Mouse (Mus musculus) adrenal gland, postnatal 25 days (tissue): ENCODE results near the gene Cdkn3. TPM values are rescaled to one million over a fixed set of nuclear protein-coding genes. Genes with fewer than 3 reads are reported as not detected.
"Not testable (repeated sequence)": the region's sequence is repeated elsewhere in the genome, so short reads cannot be mapped to it uniquely, and the experiment has no call there.

ENCODE experiments used
- DNase-seq: peaks from one replicate; pipeline ENCODE4 v3.0.0; 2021; ENCODE audit warnings: mixed read lengths
- long read RNA-seq: library from polyadenylated mRNA; stranded (forward); transcript quantifications from one replicate; pipeline ENCODE4 v2.0.0, GENCODE M21; 2021
- total RNA-seq: library from RNA; stranded (reverse); gene quantifications from 2 replicates; pipeline ENCODE4 v1.2.3, GENCODE M21; 2021

Cdkn3 gene
- total RNA-seq, result 4.1 and 5.6 TPM in 2 replicates
- long read RNA-seq, partial matches to known transcripts, result 0 of 2 reads
- long read RNA-seq, other reads (novel, unspliced or antisense), result 2 of 2 reads

DNA sequence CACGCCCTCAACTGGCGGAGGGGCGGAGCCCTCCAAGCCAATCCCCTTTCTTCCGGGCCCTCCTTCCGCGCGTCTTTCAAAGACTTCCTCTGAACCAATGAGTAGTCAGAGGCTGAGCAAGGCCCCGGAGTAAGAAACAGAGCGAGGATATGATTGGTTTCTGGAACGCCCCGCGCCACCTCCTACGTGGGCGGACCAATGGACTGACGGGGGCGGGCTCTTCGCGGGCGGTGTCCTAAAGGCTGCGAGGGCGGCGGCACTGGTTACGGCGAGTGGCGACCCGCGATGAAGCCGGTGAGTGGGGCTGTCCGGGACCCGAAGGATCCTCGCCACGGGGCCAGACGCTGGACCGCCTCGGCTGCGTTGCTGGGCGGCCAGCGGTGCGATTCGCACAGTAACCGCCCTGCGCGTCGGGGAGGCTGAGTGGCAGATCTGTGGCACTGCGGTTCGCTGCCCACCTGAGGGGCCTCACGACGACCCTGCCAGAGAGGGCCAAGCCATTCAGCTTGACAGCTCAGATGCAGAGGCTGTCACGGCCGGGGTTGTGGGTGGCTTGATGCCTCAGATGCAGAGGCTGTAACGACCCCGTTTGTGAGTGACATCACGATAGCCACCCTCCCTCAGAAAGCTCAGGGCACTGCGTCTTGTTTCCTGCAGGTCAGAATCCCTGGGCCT is at the start of gene Cdkn3:
Gene Cdkn3 (plus strand): TSS at position 187 of the 675 bp plus-strand sequence.
- DNase-seq, result peak; percentile 89

DNA sequence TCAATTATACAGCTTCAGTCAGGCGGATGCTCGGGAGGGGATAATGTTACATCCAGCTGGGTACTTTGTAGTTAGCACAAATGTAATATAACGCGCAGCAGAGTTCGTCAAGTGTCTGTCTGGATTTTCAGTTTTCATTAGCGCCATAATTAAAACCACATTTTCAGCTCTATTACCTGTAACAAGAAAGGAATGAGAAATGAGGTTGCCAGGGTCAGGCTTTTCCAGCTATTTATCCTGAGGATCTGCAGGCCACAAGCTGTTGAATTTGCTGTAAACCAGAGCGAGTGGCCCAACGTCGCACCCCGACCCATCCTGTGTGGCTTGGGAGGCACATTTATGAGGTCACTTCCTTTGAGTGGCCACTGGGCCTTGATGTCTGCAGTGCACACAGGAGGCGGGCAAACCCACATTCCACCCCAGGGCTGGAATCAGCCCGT is 41.8 kb upstream of the Cdkn3 start:
- no peak for DNase-seq

DNA sequence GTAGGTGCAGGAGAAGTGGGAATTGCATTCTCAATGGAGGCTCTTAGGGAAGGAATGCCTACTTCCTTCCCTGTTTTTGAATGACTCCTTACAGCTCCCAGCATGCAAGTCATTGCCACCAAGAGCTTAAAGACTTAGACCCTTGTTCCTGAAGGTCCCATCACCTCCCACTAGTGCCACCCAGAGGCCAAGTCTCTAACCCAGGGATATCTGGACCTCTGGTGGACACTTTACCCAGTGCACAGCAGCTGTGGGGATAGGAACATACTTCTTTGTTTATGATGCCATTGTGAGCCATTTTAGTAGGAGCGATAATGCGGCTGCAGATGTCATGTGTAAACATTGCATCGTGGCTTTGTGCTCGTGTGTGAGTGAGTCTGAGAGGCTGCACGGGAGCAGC is 38.3 kb upstream of the Cdkn3 start:
- DNase-seq, result no peak

DNA sequence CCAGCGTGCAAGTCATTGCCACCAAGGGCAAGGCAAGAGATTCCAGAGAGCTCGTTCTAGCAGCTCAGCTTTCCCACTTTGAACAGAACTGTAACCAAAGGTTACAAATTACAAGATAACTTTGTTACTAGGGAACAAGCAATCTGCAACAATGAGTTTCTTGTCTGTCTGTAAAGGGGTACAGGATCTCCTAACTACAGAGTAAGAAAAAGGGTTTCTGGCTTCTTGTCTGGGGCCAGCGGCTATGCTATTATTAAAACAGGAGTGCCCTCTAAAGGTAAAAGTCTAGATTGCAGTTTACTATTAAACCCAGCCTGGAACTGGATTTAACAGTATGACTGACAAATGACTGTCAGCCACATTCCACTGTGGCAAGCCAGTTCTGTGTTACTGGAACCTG is 36.5 kb upstream of the Cdkn3 start:
- no peak for DNase-seq

DNA sequence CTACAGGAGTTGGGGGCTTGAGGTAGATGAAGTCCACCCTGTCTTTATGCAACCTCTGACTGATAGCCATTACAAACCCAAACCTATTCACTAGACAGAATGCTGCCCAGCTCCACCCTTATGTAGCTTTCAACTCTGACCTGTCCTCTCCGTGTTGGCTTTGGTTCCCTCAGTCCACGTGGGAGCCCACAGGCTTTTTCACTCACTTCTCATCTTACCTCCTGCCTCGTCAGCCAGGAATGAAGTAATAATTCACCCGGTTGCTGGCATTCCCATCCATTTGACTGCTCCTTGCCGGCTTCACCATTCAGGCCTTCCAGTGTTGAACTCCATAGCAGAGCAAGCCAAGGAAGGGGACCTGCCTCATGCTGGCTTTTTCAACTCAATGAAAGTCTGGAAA is 35.4 kb upstream of the Cdkn3 start:
- no peak for DNase-seq

DNA sequence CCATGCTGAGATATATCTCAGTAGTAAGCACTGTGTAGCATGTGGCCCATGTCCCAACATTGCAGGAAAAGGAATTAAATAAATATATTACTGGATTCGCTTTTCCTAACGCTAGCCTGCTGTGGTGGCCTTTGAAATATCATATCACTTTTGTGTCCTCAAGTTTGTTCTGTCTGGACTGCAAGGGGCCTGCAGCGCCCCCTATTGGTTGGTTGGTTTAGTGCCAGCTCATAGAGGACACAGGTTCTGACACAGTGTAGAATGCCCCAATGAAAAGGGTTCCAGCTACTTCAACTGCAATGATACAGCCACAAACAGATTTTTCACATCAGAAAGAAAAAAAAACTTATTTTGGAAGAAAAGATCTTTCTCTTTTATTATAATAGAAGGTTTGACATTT is 34.6 kb upstream of the Cdkn3 start:
- peak; percentile 24 for DNase-seq

DNA sequence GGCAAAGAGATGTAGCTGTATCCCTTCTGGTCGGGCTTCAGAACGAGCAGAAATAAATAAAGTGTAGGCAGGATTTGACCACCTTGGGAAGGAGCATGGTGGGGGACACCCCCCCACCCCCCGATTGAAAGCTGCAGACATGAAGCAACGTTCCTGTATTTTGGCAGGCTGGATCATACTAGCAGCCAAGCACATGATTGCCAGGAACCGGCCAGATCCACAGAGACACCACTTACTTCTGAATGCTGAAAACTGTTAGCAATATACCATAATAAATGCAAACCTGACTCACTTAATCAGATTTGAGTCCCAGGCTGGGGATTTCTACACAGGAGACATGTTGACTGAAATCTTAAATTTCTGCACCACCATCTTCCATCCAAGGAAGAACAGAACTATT is 26.1 kb upstream of the Cdkn3 start:
- no peak for DNase-seq

DNA sequence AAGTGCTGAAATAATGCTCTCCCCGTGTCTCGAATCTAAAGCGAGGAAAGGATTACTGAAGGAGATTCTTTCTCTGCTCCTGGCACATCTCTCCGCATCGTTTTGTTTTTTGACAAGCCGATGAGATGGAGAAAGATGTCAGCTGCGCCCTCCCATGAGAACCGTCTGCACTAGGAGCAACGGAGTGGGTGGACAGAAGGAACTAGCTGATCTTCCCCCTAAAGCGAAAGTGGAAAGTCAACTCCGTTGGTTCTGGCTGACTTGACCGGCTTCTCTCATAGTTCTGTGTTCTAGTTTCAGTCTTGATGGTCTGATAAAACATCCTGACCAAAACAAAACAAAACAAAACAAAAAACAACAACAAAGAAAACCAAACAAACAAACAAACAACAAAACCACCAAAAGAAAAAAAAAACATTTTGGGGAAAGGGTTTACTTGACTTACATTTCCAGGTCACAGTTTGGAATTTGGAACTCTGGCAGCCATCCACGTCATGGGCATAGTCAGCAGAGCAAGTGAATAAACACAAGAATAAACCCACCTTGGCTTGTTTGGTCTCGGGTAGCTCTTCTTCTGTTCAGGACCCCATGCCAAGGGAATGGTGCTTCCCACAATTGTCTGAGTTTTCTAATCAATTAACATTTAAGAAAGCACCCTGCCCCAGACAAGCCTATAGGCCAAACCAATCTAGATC is 25.4 kb upstream of the Cdkn3 start:
- no peak for DNase-seq

DNA sequence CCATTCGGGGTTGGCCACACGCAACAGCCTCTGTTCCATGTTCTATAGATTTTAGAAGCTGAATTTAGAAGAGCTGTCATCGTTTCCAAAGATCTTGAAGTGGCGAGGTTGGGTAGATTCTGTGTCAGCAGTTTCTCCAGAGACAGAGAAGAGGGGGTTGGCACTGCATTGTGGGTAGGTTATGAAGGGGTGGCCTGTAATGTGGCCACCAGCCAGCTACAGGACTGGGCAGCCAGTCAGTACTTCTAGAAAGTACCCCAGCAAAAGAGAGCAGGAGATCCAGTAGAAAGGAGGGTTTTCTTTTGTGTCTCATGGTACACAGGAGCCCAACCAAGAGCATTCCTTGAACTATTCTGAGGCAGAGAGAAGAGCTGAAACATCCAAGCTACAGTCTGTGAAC is 24.0 kb upstream of the Cdkn3 start:
- DNase-seq, result no peak

DNA sequence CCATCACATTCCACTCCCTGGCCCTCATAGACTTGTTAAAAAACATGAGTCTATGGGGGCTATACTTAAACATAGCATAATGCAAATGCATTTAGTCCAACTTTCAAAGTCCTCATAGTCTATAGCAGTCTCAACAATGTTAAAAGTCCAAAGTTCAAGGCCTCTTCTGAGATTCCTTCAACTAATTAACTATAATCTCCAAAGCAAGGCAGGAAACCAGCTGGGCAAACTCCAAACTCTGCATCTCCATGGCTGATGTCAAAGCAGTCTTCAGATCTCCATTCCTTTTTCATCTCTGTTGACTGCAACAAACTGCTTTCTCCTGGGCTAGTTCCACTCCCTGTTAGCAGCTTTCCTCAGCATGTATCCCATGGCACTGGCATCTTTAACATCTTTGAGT is 23.0 kb upstream of the Cdkn3 start:
- DNase-seq, result not testable (repeated sequence)

DNA sequence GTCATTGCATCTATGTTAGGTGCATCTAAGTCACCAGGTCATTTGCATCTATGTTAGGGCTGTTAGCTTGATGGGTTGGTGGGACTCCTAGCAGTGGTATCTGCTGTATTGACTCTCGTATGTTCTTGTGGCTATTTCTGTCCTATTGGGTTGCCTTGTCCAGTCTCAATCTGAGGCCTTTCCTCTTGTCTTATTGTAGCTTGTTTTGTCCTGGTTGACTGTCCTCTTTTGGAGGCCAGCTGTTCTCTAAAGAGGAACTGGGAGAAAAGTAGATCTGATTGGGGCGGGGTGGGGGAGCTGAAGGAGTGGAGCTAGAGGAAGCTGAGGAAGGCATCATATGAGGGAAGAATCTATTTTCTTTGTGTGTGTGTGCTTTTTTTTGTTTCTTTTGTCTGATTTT is 17.7 kb upstream of the Cdkn3 start:
- no peak for DNase-seq

DNA sequence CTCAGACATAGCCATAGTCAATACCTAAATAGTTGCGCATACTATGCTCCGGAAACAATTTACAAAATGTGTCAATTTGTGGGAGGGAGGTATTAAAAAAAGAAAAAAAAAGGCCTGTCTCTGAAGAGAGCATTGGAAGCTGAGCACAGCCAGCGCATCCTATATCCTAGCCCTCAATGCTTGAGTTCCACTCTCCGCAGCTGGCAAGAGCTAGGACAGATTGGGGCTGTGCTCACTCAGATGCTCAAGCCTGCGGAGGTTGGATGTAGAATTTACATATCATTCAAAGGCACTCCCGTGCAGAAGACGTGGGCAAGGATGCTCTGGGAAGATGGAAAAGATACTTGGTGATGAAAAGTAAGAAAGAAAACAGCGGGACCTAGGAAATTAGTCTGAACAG is 14.9 kb upstream of the Cdkn3 start:
- no peak for DNase-seq

DNA sequence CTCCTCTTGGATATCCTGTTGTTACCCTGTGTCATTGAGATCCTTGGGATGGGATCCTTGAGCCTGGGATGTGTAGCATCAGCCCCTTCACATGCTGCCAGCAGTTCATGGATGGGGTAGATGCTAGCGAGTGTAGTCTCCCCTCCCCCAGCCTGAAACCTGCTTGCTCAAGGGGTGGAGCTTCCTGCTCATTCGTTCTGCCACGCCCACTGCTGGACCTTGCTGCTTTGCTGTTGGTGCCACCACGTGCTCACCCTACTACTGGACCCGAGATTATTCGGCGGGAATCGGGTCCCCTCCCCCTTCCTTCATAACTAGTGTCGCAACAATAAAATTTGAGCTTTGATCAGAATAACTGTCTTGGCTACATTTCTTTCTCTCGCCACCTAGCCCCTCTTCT is 6.0 kb upstream of the Cdkn3 start:
- DNase-seq, result not testable (repeated sequence)

DNA sequence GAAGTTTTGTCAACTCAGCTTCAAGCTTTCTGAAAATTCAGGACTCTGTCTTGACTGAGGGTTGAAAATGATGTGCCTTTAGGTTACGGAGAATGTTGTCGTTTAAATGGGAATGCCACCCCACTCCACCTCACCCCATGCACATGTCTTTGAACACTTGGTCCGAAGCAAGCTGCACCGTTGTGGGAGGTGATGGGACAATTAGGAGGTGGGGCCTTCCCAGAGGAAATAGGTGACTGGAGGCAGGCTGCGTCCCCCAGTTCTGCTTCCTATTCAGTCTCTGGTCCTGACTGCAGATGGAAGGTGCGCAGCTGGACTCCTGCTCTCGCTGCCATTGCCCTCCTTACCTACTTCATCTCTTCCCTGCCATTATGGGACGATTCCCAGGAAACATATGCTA is 4.5 kb upstream of the Cdkn3 start:
- DNase-seq, result no peak

DNA sequence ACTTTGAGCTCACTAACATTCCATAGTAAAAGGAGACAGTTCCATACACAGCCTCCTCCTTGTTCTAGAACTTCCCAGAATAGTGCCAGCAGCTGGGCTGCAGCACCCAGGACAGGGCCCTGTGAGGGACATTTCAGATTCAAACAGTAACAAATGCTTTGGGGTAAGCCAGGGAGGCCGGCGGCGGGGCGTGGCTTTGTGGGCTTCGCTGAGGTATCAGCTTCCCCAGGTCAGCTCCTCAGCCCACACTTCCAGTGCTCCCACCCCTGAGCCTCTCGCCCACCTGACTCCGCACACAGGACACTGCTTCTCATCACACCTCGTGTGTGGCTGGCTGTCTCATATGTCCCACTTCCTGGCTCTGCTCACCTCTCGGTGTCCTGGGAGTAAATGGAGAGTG is 2.6 kb upstream of the Cdkn3 start:
- no peak for DNase-seq

DNA sequence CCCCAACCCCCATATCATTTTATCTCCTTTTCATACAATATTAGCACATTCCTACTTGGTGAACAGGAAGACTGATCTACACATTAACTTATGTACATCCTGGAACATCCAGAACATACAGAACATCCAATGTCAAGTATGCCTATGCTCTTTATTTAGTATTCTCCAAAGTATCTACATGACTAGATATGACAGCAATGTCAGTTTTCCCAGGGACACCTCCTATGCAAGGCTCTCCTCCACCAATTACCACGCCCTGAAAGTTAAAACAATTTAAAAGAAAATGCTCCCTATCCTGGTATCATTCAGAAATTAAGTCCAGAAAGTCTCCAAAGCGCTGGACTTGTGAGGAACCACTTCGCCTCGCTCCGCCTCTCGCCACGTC is 379 bp upstream of the Cdkn3 start:
- DNase-seq, result no peak

DNA sequence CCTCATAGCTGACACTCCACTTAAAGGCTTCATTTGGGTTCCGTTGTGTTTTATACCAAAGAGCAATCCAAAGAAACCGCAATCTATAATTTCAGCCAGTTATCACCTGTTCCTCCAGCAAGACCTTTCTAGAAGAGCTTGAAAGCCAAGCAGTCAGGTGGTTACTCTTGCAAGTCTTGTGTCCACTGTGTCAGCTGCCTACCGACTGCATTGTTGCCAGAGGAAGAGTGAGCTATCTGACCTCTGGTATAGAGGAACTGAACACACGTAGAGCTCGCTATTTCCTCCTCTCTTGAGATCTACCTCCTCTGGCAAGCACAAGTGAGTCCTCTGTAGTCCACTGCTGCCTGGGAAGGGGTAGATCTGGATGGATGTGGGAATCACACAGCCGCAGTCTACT is 845 bp downstream of the Cdkn3 start:
- DNase-seq, result no peak

DNA sequence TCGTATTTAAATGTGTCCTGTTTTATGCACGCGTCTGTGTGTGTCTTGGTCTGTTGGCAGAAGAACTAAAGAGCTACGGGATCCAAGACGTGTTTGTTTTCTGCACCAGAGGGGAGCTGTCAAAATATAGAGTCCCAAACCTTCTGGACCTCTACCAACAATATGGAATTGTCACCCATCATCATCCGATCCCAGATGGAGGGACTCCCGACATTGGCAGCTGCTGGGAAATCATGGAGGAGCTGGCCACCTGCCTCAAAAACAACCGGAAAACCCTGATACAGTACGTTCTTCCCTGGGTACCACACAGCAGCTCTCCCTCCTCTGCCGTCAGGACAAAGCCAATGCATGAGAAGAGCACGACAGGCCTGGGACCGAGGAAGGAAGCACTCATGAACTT is 6.8 kb downstream of the Cdkn3 start:
- DNase-seq, result no peak

DNA sequence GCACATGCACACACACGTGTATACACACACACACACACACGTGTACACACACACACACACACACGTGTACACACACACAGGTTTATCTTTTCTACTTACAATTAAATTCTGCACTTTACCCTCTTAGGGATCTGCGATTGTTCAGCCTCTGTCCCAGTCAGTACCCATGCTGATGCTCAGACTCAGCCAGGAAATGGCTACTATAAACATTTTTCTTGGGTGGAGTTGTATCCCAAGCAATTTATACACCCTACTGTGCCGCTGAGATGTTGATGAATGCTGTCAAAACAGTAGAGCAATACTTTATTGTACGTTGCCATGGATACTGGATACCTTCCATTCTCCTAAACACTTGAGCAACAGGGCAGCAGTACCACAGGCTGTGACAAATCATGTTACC is 9.7 kb downstream of the Cdkn3 start:
- no peak for DNase-seq

DNA sequence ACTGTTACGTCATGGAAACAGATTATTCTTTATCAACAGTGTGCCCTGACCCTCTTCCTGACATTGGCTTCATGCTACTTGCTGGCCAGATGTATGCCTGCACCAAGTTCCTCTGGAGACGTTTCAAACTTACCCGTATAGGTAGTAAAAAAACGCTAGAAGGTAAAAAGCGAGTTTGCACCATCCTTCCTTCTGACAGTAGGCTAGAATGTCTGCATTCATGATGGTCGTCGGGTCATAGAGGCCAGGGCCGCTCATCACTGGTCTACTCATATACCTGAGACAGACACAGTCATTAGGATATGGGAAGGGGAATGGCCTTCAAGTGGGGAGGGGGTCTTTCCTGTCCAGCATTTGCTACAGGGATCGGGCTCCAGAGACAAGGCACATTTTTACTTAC is 18.4 kb downstream of the Cdkn3 start:
- DNase-seq, result no peak

DNA sequence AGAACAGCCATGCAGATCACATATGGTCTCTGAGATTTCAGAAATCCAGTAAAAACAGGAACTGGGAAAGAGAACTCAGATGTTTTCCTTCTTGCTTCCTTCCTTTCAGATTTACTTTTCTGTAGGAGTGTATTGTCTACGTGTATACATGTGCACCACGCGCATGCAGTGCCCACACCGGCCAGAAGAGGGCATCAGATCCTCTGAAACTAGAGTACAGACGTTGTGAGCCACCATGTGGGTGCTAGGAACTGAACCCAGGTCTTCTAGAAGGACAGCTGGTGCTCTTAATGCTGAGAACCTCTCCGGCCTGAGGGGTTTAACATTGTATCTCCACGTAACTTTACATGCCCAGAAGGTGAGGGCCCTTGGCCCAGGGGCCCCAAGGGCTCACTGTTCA is 18.9 kb downstream of the Cdkn3 start:
- DNase-seq, result no peak

DNA sequence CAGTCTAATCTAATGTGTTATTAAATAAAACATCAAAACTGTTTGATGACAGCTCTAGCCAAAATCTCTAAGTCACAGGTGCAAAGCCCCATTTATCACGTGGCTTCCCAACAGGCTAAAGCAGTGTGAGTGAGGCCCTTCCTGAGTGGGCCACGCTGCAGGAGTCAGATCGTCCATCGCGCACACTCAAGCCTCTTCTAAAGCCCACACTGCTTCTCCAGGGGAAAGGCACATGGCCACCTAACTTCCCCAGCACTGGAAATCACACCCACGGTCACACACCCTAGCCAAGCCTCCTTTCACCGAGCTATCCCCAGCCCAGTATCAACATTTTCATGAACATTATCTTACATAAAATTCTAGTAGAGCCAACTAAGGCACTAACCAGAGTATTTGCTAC is 20.7 kb downstream of the Cdkn3 start:
- no peak for DNase-seq

DNA sequence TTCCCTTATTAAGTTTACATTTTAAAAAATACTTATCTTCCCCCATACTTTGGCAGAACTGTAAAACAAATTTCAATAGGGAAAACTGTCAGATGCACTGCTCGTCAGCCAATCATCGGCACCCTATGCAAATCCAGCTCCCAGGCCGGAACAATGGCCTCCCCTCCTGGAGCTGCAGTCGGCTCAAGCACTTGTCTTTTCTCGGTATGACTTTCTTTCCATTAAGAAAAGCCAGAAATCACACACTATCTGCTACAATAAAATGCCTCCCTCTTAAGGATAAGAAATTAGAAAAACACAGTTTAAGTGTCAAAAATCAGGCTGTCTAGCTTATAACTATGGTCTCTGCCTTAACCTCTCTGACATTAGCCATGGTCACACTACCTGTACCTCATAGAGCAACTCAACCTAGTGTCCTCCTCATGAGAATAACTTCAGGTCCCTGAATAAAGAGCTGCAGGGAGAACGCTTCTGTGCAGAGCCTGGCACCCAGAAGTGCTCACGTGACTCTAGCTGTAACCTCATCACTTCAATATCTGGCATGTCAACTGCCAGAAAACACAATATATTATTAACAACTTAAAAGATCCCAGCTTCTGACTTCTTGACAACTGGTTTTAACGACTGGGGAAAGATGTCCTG is 22.0 kb downstream of the Cdkn3 start:
- DNase-seq, result no peak
